Mouse (Mus musculus): ENCODE results near the gene Npr2.

The Npr2 gene

DNA sequence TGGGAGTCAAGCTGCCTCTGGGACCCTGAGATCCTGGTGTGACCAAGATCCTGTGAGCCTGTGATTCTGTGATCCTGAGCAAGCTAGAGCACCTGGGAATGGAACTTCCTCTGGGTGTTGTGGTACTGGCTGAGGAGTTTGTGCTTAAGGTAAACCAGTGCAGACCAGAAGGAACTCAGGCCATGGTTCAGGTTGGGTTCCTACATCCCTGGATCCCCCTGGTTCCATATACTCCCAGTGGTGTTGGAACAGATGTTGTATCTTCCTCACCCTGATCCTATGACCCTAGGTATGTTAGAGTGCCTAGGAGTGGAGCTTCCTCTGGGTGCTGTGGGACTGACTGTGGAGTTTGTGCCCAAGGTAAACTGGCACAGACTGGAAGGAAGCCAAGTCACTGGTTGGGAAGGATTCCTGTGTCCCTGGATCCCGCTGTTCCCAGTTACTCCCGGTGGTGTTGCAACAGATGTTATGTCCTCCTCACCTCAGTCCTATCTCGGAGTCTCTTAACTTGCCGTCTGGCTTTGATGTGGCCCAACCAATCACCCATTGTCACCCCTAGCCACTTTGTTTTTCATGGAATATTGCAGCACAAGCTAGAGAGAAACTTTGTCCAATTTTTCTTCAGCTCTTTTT is 11.5 kb upstream of the Npr2 start:
- in situ Hi-C loops (cut with MboI, MseI): no loop called here

DNA sequence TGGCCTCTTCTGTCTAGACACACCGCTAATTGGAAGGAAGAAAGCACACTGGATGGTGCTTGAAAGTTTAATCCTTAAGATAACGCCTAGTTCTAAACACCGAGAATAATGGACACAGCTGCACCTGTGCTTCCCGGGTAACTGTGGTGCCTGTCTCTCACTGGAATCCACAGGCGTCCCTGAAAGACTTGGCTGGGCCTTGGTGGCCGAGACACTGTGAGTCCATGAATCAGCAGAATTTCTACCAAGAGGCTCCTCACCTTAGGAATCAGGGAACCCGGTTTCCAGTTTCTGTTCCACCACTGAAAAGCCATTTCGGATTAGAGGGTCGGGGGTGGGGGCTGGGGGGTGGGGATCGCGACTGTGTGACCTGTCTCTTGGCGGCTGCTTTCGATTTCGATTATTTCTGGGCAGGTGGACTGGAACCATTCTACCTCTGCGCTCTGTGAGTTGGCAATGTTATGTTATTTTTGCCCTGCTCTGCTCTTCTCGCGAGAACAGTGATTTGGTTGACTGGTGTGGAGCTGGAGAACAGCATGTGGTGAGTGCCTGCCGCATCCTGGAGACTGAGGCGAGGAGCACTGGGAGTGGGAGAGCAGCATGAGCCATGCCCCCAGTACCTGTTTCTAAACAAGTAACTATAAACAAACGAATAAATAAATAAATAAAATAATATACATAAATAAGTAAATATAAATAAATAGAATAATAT is 2.5 kb upstream of the Npr2 start:
- in situ Hi-C loops (cut with MboI, MseI): no loop called here

DNA sequence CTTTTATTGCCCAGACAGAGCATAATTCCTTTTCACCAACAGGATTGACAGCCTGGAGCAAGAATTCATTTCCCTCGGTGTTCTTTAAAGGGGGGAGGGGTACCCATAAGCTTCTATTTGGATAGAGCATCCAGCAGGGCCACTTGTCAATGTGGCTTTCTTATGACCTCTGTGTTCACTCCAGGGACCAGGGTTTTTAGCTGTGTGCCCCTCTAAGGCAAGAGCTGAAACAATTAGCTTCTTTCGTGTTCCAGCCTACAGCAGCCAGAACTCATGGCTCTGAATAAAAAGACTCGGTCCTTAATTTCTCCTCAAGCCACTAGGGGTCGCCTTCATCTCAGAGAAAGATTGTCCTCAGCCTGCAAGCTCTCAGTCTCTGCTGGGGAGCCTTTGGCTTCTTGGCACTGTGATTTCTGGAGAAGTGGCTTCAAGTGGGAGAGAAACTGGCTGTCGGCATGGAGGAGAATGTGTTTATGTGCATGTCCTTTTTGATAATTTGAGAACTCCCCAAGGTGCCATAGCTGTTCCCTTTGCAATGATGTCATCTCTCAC is 1.6 kb upstream of the Npr2 start:
- in situ Hi-C loops (cut with MboI, MseI): loop anchor here (5.0 kb wide), 1 partner anchor 87 kb away; no protein-coding TSS in a partner anchor

- in situ Hi-C loops (cut with MboI, MseI): loop anchor here (5.0 kb wide), 1 partner anchor 87 kb away; no protein-coding TSS in a partner anchor
These were observed 1.1 kb upstream of the Npr2 start for GRCm38 (mm10) chr4:43630671-43631045.

- in situ Hi-C loops (cut with MboI, MseI): loop anchor here (5.0 kb wide), 1 partner anchor 85 kb away; no protein-coding TSS in a partner anchor
These were observed 503 bp downstream of the Npr2 start for GRCm38 (mm10) chr4:43631956-43632920.

DNA sequence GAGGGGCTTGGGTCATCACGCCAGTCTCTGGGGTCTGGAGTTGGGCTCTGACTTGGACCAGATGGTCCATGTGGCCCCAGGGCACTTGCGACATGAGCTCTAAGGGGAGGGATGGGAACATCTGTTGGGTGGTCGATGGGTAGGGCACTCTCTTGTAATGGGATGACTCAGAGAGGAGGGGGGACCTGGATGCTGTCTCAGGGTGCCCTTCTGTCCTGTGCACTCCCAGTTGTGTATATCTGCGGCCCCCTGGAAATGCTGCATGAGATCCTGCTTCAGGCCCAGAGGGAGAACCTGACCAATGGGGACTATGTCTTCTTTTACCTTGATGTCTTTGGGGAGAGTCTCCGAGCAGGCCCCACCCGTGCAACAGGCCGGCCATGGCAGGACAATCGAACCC is 1.6 kb downstream of the Npr2 start:
- in situ Hi-C loops (cut with MboI, MseI): loop anchor here (5.0 kb wide), 1 partner anchor 84 kb away; no protein-coding TSS in a partner anchor

GRCm38 (mm10) chr4:43633736-43634135 is 2.0 kb downstream of the Npr2 start:
- in situ Hi-C loops (cut with MboI, MseI): loop anchor here (5.0 kb wide), 1 partner anchor 84 kb away; no protein-coding TSS in a partner anchor

DNA sequence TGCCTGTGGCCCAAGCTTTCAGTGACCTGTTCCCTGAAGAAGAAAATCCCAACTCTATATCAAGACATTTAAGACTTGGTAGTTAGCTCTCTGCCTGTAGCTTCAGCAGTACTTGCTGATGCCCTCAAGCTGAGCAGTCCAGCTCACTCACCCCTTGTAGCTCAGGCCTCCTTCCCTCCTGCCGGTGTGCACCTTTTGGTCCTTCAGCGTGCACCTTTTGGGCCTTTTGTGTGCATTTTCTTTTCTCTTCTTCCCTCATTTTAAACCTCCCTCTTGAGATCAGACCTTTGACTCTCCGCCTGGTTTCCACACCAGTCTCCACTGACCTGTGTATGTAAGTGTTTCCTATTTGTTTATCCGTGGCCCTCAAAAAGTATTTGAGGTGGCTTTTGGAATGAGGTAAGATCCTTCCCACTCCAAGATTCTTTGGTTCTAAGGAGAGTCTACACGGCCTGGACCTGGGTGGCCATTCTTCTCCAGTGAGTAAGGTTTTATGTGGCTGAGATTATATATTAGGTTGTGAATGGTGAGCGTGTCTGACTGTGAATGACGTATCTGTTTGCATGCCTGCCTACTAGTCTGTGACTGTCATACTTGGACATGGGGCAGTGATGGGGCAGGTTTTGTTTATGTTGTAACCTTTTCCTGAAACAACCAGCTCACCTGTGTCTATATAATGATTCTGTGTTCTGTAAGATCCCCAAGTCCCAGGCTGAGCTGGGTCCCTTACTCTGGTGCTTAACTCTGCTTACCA is 3.1 kb downstream of the Npr2 start:
- in situ Hi-C loops (cut with MboI, MseI): loop anchor here (5.0 kb wide), 1 partner anchor 83 kb away; no protein-coding TSS in a partner anchor

DNA sequence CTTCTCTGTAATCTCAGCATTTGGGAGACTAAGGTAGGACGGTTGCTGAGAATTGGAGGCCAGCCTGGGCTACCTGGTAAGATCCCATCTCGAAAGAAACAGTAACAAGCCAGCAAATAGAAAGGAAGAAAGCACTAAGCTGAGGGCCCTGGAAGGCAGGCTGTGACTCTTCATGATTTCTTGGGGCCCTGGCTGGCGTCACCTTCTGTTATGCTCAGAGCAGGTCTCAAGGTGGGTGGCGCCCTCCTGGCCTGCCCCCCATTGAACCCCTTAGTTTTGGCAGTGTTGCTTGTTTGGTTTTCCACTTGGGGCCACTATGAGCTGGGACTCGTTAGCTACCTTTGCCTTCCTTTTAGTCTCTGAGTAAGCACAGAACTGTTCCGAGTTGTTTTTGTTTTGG is 5.0 kb downstream of the Npr2 start:
- in situ Hi-C loops (cut with MboI, MseI): no loop called here

DNA sequence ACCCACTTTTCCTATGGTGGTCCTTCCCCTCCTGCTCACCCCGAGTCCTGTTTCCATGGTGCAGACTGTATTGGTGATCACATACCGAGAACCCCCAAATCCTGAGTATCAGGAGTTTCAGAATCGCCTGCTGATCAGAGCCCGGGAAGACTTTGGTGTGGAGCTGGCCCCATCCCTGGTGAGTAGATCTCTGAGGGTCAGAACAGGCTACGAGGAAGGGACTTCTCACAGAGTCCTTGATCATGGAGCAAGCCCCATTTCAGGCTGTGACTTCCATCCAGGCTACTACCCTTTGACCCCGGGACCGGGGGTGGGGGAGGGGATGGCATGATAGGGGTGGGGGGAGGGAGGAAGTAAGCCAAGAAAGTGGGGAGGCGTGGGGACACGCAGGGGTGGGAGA is 8.3 kb downstream of the Npr2 start:
- in situ Hi-C loops (cut with MboI, MseI): no loop called here

GRCm38 (mm10) chr4:43640491-43640890 is 8.8 kb downstream of the Npr2 start:
- in situ Hi-C loops (cut with MboI, MseI): no loop called here

DNA sequence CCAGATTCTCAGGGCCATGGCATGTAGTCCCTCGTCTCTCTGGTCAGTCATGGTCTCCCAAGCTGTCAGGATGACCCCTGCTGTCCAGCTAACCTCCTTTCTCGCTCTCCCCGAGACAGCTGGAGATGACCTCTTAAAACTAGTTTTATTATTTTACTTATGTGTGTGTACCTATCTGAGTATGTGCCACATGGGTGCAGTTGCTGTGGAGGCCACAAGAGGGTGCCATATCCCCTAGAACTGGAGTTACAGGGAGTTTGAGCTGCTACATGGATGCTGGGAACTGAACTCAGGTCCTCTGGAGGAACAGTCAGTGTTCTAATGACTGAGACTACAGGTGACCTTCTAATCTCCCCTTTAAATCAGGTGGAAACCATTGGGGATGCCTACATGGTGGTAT is 18.0 kb downstream of the Npr2 start:
- in situ Hi-C loops (cut with MboI, MseI): no loop called here

- in situ Hi-C loops (cut with MboI, MseI): no loop called here
These were observed 21.0 kb downstream of the Npr2 start for GRCm38 (mm10) chr4:43652726-43653125.

- in situ Hi-C loops (cut with MboI, MseI): no loop called here
These were observed 21.7 kb downstream of the Npr2 start, which contains the start of gene Spag8 for GRCm38 (mm10) chr4:43653161-43654015. Gene Spag8, minus strand, starts transcription at chr4:43653594.

- in situ Hi-C loops (cut with MboI, MseI): no loop called here
These were observed 24.1 kb downstream of the Npr2 start for GRCm38 (mm10) chr4:43655656-43656338.

- in situ Hi-C loops (cut with MboI, MseI): no loop called here
These were observed 24.8 kb downstream of the Npr2 start, which contains the start of gene Hint2 for GRCm38 (mm10) chr4:43656339-43657109. Gene Hint2, minus strand, starts transcription at chr4:43656466.

- in situ Hi-C loops (cut with MboI, MseI): no loop called here
These were observed 25.4 kb downstream of the Npr2 start for GRCm38 (mm10) chr4:43657146-43657545.

GRCm38 (mm10) chr4:43666412-43666811 is 34.7 kb downstream of the Npr2 start:
- in situ Hi-C loops (cut with MboI, MseI): no loop called here

All from T-helper 1 cell (primary cell).